Mouse (Mus musculus): ENCODE measurements at regions not wholly inside any gene's neighbourhood (a gene's known extent, or its start where the extent isn't known, plus 50 kb on each side); places are given as distances from the start of the nearest gene placed in this dataset.

DNA sequence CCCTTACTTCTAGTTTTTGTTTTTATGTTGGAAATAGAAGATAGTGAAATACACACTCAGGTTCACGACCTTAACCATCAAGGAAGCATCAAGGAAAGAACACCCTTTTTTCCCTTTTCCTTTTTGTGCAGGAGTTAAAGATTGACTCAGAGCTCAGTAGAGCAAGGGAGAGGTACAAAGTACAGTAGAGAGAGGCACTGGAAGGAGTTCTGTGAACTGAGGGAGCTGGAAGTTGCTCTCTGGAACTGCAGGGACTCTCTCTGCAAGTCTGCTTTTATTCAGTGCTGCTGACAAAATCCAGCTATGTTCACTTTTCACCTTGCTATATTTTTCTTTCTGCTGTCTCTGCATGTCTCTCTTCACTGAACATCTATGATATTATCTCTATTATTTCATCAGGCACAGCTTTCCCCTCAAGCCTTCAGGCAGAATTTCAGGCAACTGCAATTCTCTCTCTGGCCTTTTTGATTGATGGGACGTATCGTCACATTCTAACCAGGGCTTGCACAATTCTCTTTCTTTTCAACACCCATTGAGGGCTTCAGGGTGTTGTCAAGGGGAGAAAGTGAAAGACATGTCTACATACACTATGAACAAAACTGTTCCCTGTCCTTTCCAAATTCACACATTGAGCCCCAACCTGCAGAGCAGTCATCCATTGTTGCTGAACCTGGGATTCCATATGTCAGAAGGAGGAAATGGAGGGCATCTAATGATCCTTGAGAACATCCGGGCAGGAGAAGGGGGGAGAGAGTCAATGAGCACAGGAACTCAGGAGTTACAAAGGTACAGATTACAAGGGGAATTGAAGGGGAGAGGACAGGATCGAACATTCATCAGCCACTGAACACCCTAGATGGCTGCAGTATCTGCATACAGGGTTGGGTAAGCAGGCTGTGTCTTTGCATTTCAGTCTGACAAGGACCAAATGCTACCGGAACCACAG lies 228.9 kb downstream of the Kif20b start:
- no peak for TF ChIP-seq CTCF (IDR thresholded peaks at IDR 0.05; ENCODE audit: low read depth)
- no peak for TF ChIP-seq EP300 (IDR thresholded peaks at IDR 0.05; ENCODE audit: low read depth)
